Mouse (Mus musculus) megakaryocyte, embryonic 14.5 days (primary cell): ENCODE measurements around the gene Gsk3a. TPM values are rescaled to one million over a fixed set of nuclear protein-coding genes. Genes with fewer than 3 reads are reported as not detected.

Experiments used
- H3K27me3 ChIP-seq: replicated peaks from 2 replicates; pipeline ENCODE3; 2012; ENCODE audit warnings: inconsistent platforms
- H3K36me3 ChIP-seq: replicated peaks from 2 replicates; pipeline ENCODE3; 2012; ENCODE audit warnings: low read length, inconsistent platforms, mixed read lengths
- H3K4me1 ChIP-seq: 2 replicates; pipeline ENCODE4 v1.6.1; 2012; ENCODE audit warnings: inconsistent platforms
- H3K4me3 ChIP-seq: replicated peaks from 2 replicates; pipeline ENCODE3; 2012; ENCODE audit warnings: moderate library complexity, mild to moderate bottlenecking, inconsistent platforms
- H3K9me3 ChIP-seq: 2 replicates; pipeline ENCODE4 v1.6.1; 2012; ENCODE audit warnings: inconsistent platforms
- FLI1 ChIP-seq: IDR thresholded peaks from 2 replicates; pipeline ENCODE4 v1.6.1; 2012; ENCODE audit warnings: low read length, inconsistent platforms, mixed read lengths
- GATA1 ChIP-seq: IDR thresholded peaks from 3 replicates; pipeline ENCODE4 v1.6.1; 2012; ENCODE audit warnings: mixed read lengths, low read length, inconsistent platforms, borderline replicate concordance
- polyA plus RNA-seq: library from polyadenylated mRNA; stranded (reverse); fragments of >175 nt; gene quantifications from 2 replicates; pipeline ENCODE4 v1.2.3, GENCODE M21; 2012; ENCODE audit warnings: low replicate concordance; ENCODE audit not compliant: insufficient read depth

The Gsk3a gene
- polyA plus RNA-seq, 1 experiment = 120 TPM

GRCm38 (mm10) chr7:25279861-25280791 lies 42.5 kb upstream of the Gsk3a start:
- Histone ChIP-seq H3K4me1 (peaks cover 87% of the 10 kb centered on the region), H3K9me3 (no peaks in the 10 kb centered on the region)
- TF ChIP-seq FLI1 (no peak), GATA1 (no peak)

GRCm38 (mm10) chr7:25279076-25279860 lies 41.6 kb upstream of the Gsk3a start:
- peak overlapping the region; percentile 92 for H3K4me3 ChIP-seq
- no peaks in the 10 kb centered on the region for H3K9me3 ChIP-seq
- H3K4me1 ChIP-seq = peaks cover 87% of the 10 kb centered on the region
- peaks cover 30% of the 10 kb centered on the region for H3K36me3 ChIP-seq
- TF ChIP-seq FLI1 (no peak), GATA1 (no peak)
- no peaks in the 10 kb centered on the region for H3K27me3 ChIP-seq

More at GRCm38 (mm10) chr7:25279861-25280791, 42.5 kb upstream of the Gsk3a start:
- Histone ChIP-seq H3K27me3 (no peaks in the 10 kb centered on the region), H3K4me3 (peak overlapping the region; percentile 92), H3K36me3 (peaks cover 30% of the 10 kb centered on the region)

GRCm38 (mm10) chr7:25278341-25279075 lies 40.9 kb upstream of the Gsk3a start:
- Histone ChIP-seq H3K4me1 (peaks cover 87% of the 10 kb centered on the region), H3K9me3 (no peaks in the 10 kb centered on the region), H3K36me3 (peaks cover 34% of the 10 kb centered on the region), H3K27me3 (no peaks in the 10 kb centered on the region), H3K4me3 (peak overlapping the region; percentile 92)
- TF ChIP-seq GATA1 (no peak), FLI1 (no peak)

- no peaks in the 10 kb centered on the region for H3K9me3 ChIP-seq
- H3K4me3 ChIP-seq = peak overlapping the region; percentile 92
- H3K4me1 ChIP-seq = peaks cover 87% of the 10 kb centered on the region
- no peaks in the 10 kb centered on the region for H3K27me3 ChIP-seq
- H3K36me3 ChIP-seq = peaks cover 40% of the 10 kb centered on the region
- TF ChIP-seq FLI1 = no peak
- no peak for TF ChIP-seq GATA1
Measured at GRCm38 (mm10) chr7:25277998-25278340, 40.3 kb upstream of the Gsk3a start.

GRCm38 (mm10) chr7:25277405-25277804 lies 39.8 kb upstream of the Gsk3a start:
- Histone ChIP-seq H3K4me1 (peaks cover 89% of the 10 kb centered on the region), H3K4me3 (peak overlapping the region; percentile 92), H3K27me3 (no peaks in the 10 kb centered on the region), H3K9me3 (no peaks in the 10 kb centered on the region), H3K36me3 (peaks cover 45% of the 10 kb centered on the region)
- TF ChIP-seq GATA1 (no peak), FLI1 (no peak)

GRCm38 (mm10) chr7:25275555-25276298 lies 38.1 kb upstream of the Gsk3a start:
- Histone ChIP-seq H3K36me3 (peaks cover 62% of the 10 kb centered on the region), H3K27me3 (no peaks in the 10 kb centered on the region), H3K9me3 (no peaks in the 10 kb centered on the region), H3K4me1 (peaks cover 95% of the 10 kb centered on the region), H3K4me3 (peak overlapping the region; percentile 59)
- TF ChIP-seq FLI1 = no peak
- TF ChIP-seq GATA1 = no peak

GRCm38 (mm10) chr7:25274996-25275395 lies 37.3 kb upstream of the Gsk3a start:
- TF ChIP-seq GATA1 (no peak), FLI1 (no peak)
- no peaks in the 10 kb centered on the region for H3K9me3 ChIP-seq
- no peaks in the 10 kb centered on the region for H3K27me3 ChIP-seq
- H3K36me3 ChIP-seq = peaks cover 68% of the 10 kb centered on the region
- peaks cover 95% of the 10 kb centered on the region for H3K4me1 ChIP-seq
- peak overlapping the region; percentile 85 for H3K4me3 ChIP-seq

GRCm38 (mm10) chr7:25274571-25274970 lies 36.9 kb upstream of the Gsk3a start:
- Histone ChIP-seq H3K27me3 (no peaks in the 10 kb centered on the region), H3K36me3 (peaks cover 73% of the 10 kb centered on the region), H3K4me1 (peaks cover 95% of the 10 kb centered on the region), H3K4me3 (peak overlapping the region; percentile 85), H3K9me3 (no peaks in the 10 kb centered on the region)
- TF ChIP-seq FLI1 (no peak), GATA1 (no peak)
